Mouse (Mus musculus) liver, postnatal 0 days (tissue): ENCODE measurements around the gene Plekhg1.

Experiments used
- CTCF ChIP-seq: sonication (generic); IDR thresholded peaks from 2 replicates; pipeline ENCODE4 v1.5.1; 2016; ENCODE audit warnings: antibody characterized with exemption, low read depth
- EP300 ChIP-seq: IDR thresholded peaks from 2 replicates; pipeline ENCODE4 v1.6.1; 2016; ENCODE audit warnings: antibody characterized with exemption, low read depth, mild to moderate bottlenecking

- no peak for TF ChIP-seq CTCF
- TF ChIP-seq EP300: no peak
Measured at GRCm38 (mm10) chr10:3946871-3947270, 206.7 kb downstream of the Plekhg1 start.
